Mouse (Mus musculus) kidney, adult 8-10 months (tissue): Measurements from ENCODE around the gene Gm35315.
A peak's percentile ranks its signal among the peaks of the same experiment; 100 is the strongest.
"Not testable (repeated sequence)": the region's sequence is repeated elsewhere in the genome, so short reads cannot be mapped to it uniquely, and the experiment has no call there.

Experiments used
- DNase-seq, 2 experiments: peaks; one replicate each; pipeline ENCODE4 v3.0.0; 2022

Gene Gm35315

GRCm38 (mm10) chr5:110094030-110094846, at the start of gene Gm35315:
Gm35315 (minus strand) TSS chr5:110094420.
- peak; percentile 88 to 89 for DNase-seq

DNA sequence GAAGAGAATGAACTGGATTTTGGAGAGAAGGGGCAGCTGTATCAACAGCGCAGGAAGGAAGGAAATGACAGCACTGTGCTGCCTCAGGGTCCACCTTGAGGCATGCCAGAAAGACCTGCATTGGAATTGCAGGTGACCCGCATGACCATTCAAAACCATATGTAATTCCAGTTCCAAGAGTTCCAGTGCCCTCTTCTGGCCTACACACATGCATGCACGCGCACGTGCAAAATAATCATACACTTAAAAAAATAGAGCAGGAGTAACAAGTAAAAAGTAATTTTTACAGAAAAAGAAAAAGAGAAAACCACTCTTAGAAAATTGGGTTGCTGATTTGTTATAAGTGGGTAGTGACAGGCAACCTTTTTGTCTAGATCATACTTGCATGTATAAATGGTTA, 48.8 kb upstream of the Gm35315 start:
- no peak for DNase-seq

DNA sequence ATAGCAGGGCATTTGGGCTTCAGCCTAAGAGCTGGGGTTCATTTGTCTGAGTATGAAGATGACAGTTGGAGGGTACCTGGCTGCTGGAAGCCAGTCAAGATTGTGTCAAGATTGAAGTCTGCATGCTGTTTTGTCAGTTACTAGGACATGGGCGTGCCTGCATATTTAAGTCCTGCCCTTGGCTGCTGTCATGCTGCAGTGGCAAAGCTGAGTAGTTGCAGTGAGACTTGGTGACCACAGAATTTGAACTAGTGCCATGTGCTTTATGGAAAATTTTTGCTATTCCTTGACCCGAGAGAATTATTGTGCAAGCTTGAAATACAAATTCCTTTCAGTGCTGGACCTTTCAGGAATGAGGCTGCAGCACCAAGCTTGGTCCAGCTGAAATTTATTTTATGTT, 48.1 kb upstream of the Gm35315 start:
- peak in 1 of 2 experiments; percentile 6 for DNase-seq

GRCm38 (mm10) chr5:110140424-110140823, 46.2 kb upstream of the Gm35315 start:
- DNase-seq = no peak

DNA sequence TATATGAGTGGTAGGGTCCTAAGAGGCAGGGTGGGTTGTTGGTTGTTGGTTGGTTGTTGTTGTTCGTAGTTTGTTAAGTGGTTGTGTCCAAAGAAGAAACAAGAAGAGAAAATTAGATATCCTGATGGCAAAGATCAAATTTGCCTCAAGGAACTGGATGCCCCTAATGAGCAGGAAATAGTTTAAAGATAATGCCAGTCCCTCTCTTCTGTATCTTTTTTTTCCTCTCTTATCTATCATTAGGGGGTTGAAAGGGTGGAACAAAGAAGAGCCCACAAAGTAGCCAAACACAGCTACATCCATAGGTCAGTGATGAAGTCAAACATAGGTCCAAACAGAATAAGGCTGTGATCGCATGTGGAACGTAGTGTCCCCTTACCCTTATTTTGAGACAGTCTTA, 45.1 kb upstream of the Gm35315 start:
- DNase-seq = no peak

DNA sequence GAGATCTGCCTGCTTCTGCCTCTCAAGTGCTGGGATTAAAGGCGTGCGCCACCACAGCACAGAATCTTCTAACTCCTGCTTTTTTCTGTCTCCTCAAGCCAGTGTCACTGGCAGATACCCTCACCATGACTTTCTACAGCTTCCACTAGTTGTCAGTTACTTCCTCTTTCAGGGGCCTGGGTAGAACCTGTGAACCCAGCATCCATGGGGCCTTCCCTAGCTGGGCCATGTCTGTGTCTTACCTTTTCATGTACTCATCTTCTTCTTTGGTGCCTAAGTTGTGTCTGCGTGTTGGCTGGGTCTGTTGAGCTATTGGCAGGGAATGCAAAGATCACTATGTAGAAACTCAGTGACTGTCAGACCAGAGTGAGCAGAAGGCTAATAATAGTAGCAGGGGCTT, 43.6 kb upstream of the Gm35315 start:
- no peak for DNase-seq

GRCm38 (mm10) chr5:110136087-110136464, 41.9 kb upstream of the Gm35315 start:
- DNase-seq = no peak

DNA sequence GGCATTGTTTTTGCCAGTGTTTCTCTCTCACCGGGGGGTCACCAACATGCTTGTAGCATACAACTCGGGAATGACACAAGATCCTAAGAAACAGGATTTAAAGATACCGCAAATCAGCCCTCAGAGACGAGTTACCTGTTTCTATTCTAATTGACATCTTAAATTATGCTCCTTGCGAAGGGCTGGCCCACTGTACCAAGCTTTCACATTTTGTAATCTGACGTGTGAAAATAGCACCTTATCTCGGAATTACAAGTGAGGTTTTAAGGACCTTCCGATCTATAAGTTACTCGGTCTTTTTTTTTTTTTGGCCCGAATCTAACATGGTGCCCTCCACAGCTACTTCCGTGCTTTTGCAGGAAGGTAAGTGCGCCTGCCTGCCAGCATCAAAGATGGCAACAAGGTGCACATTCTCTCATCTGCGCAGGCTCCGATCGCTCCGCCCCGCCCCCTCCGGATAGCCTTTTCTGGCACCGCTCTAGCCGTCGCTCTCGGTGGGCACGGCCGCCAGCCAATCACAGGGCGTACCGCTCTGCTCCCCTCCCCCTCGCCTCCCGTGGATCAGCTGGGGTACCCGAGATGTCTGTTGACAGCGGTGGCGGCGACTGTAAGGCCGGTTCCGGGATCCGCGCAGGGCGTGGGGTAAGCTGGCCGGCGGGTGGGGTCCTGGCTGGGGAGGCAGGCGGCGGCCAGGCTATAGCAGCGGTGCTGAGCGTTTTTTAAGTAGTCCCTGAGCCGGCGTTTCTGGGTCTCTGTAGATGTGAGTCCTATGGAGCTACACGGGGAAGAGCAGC, 41.3 kb upstream of the Gm35315 start, which contains the start of gene Chfr:
Chfr (plus strand) TSS at position 550 of the 794 bp plus-strand sequence.
- peak; percentile 99 for DNase-seq

DNA sequence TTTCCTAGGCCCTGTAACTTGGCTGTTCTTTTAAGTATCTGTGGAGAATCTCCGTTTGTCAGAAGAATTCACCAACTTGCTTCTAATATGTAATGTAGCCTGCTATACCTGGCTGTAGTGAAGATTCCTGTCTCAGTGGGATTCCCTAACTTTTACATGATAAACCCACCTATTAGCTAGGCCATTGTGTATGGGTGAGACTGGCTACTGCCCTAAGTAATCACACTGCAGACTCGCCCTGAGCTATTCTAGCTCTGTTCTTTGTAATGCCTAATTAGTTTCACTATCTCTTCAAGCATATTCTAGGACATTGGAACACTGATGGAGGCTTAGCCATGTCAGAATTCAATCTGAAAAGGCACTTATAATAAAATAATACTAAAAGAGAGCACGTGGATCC, 28.2 kb upstream of the Gm35315 start:
- DNase-seq = not testable (repeated sequence)

GRCm38 (mm10) chr5:110109991-110110441, 15.8 kb upstream of the Gm35315 start, which contains the start of gene Zfp605:
Zfp605 (plus strand) TSS chr5:110110092.
- peak; percentile 86 to 92 for DNase-seq

DNA sequence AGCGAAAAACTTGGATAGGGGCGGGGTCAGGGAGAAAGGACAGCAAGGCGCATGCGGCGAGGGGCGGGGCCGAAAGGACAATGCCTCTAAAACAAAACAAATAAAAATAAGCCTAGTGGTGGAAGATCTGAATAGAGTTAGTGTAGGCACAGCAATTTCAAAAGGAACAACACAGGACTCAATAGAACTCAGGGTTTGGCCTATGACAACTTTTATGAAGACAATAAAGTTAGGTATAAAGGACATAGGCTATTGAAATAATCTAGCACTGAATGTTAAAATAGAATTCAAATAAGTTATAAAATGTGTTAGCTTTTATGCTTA, 14.0 kb upstream of the Gm35315 start:
- peak; percentile 96 to 98 for DNase-seq

DNA sequence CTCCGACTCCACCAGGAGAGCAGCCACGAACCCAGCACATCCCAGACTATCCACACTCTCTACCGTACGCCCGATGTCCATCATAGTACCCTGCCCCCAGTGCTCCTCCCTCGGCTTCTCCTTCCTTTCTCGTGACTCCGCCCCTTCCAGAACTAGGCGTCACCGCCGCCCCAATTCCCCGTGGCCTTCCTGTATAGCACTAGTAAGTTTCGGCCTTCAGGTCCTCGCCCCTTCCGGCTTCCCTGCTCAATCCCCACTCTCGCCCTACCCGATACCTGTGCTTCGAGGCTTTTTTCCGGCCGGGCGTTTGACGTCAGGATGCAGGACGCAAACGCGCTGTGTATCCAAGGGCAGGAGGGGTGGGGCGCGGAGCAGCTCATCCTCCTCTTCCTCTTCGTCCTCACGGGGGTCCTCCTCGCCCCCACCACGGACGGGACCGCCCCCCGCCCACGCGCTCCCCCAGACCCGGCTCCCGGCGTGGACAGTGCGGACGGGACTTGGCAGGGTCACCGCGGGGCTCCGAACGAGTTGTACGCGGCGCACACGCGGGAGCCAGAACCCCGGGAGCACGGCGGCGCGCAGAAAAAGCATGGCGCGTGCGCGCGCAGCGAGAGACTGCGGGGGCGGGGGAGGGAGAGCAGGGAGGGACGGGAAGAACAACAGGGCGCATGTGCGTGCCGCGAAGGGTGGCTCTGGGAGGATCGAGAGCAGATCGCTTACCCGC, 13.5 kb upstream of the Gm35315 start, which contains the start of gene Gtpbp6:
Gtpbp6 (minus strand) TSS at position 617 of the 724 bp plus-strand sequence.
- DNase-seq = peak; percentile 94 to 97

GRCm38 (mm10) chr5:110106901-110107564, 12.8 kb upstream of the Gm35315 start:
- peak in 1 of 2 experiments; percentile 34 for DNase-seq

DNA sequence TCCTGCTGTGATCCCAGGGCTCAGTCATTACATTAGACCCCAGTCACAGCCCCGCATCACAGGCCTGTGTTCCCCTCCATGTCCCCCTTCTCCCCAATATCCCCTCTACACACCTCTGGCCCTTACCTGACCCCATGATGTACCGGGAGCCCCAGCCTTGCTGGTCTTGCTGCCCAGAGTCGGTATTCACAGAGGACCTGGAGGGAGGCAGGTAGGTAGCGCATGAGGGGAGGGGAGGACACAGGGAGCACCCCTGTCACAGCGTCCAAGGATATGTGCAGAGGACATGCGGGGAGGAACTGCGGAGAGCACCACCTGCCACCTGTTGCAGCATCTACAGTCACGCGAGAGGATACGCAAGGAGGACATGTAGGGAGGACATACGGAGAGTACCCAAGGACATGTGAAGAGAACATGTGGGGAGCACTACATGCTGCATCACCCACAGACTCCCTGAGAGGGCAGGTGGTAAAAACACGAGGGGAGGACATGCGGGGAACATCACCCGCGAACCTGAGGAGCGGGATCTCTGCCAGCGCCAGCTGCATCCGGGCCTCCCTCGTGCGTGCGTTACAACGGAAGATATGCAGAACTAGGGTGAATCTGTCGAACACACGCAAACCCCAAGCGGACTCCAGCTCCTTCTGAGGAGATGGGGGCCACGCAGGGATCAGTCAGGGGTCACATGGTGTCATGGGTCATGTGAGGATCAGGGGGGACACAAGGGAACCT, 12.1 kb upstream of the Gm35315 start:
- DNase-seq = peak in 1 of 2 experiments; percentile 15

DNA sequence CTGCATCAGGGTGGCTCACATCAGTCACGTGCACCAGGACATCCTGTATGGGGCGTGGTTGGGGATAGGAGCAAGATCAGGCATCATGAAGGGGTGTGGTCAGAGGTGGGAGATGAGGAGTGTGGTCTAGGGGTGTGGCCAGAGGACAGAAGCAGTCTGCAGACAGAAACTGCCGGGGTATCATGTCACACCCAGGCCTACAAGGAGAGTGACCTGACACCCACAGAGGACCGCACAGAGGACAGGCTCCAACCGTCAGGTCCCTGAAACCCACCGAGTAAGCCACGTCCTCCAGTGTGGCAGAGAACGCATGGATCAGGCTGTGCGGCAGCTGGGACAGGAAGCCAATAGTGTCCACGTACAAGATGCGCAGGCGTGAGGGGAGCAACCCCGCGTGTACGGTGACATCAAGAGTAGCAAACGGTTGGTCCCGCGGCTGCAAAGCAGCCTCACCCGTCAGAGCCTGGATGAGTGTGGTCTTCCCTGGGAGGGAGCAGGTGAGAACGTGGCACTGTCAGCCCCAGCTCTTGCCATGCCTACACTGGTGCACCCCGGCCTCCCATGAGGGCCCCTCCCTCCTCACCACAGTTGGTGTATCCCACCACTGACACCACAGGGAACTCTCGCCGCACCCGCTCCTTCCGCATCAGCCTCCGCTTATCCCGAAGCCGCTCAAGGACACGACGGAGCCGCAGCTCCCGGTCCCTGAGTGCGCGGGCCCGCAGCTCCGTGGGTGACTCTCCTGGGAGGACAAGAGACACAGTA, 10.6 kb upstream of the Gm35315 start:
- DNase-seq = no peak

- DNase-seq = no peak
These were observed 9.8 kb upstream of the Gm35315 start for GRCm38 (mm10) chr5:110103901-110104615.

- no peak for DNase-seq
These were observed 8.8 kb upstream of the Gm35315 start for GRCm38 (mm10) chr5:110102853-110103625.

DNA sequence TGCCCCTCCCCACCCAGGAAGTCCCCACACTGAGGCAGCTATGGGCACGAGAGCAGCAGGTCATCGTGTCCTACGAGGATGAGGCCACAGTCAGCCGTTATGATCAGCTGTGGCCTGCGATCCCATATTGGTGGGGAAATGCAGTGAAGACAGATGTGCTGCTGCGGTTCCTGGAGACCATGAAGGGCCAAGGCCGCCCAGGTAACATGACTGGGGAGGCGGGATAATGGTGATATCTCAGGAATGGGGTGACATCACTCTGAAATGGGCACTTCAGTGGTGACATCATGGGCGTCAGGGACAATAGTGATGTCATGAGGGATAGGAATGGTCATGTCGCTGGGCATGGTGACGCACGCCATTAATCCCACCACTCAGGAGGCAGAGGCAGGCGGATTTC, 8.2 kb upstream of the Gm35315 start:
- no peak for DNase-seq

GRCm38 (mm10) chr5:110101716-110102347, 7.6 kb upstream of the Gm35315 start:
- peak in 1 of 2 experiments; percentile 69 for DNase-seq
